ENCODE assay signal across 8 mouse cellular contexts in genomic region chr9:120739199-120739952, GRCm38 (mm10).
DNase-seq lines count a peak whose midpoint lies in the region; ATAC-seq lines count a peak whose summit lies in the region.

No protein-coding gene starts in this region.

- peak overlapping the region; percentile 90 for H3K27ac ChIP-seq in embryonic facial prominence, embryonic 14.5 days (replicated peaks; ENCODE audit: low read depth, low read length)
- peak overlapping the region; percentile 78 for H3K27ac ChIP-seq in heart, embryonic 12.5 days (ENCODE audit: poor library complexity, severe bottlenecking)
- H3K27ac ChIP-seq in kidney, embryonic 14.5 days (ENCODE audit: low read depth, low read length), result peak overlapping the region; percentile 72
- peak overlapping the region; percentile 91 for H3K27ac ChIP-seq in lung, embryonic 15.5 days

- H3K9ac ChIP-seq in embryonic facial prominence, embryonic 14.5 days (ENCODE audit: low read depth, low read length), result 0 out of 2 replicates have a peak overlapping the region, but pooled peaks have one; percentile 3
- no peak overlapping the region for H3K9ac ChIP-seq in heart, embryonic 12.5 days
- H3K9ac ChIP-seq in kidney, embryonic 14.5 days (ENCODE audit: low read depth, low read length), result peak overlapping the region; percentile 28; the same call in 1 of the 2 replicates
- no peak overlapping the region; the same call in 1 of the 2 replicates for H3K9ac ChIP-seq in lung, embryonic 15.5 days

- H3K27me3 ChIP-seq in embryonic facial prominence, embryonic 14.5 days (replicated peaks; ENCODE audit: control insufficient read depth, insufficient read depth, low read length), result no peaks in the 10 kb centered on the region
- H3K27me3 ChIP-seq in heart, embryonic 12.5 days (replicated peaks), result no peaks in the 10 kb centered on the region
- no peaks in the 10 kb centered on the region for H3K27me3 ChIP-seq in kidney, embryonic 14.5 days (ENCODE audit: control insufficient read depth, insufficient read depth, low read length)
- no peaks in the 10 kb centered on the region for H3K27me3 ChIP-seq in lung, embryonic 15.5 days

- H3K4me1 ChIP-seq in embryonic facial prominence, embryonic 14.5 days (ENCODE audit: control insufficient read depth, insufficient read depth, low read length), result peaks cover 40% of the 10 kb centered on the region
- H3K4me1 ChIP-seq in heart, embryonic 12.5 days (replicated peaks), result peaks cover 55% of the 10 kb centered on the region
- H3K4me1 ChIP-seq in kidney, embryonic 14.5 days (ENCODE audit: control insufficient read depth, insufficient read depth, low read length), result peaks cover 9% of the 10 kb centered on the region; the same call in 1 of the 2 replicates
- H3K4me1 ChIP-seq in lung, embryonic 15.5 days, result peaks cover 43% of the 10 kb centered on the region

- ATAC-seq in embryonic facial prominence, embryonic 14.5 days (ENCODE audit: low read depth), result peak; percentile 83
- ATAC-seq in heart, embryonic 12.5 days (ENCODE audit: insufficient number of reproducible peaks, low FRiP score), result peak; percentile 70
- ATAC-seq in kidney, embryonic 14.5 days (ENCODE audit: low FRiP score, low TSS enrichment), result peak; percentile 63; the same call in 1 of the 2 replicates
- ATAC-seq in lung, embryonic 15.5 days (ENCODE audit: borderline replicate concordance, extremely low read depth, low FRiP score, low TSS enrichment), result peak; percentile 70; the same call in 1 of the 2 replicates
- no peak for ATAC-seq in cerebellum, adult (ENCODE audit: insufficient number of reproducible peaks, low FRiP score, low TSS enrichment)

- 24% methylated on average over 14 of the region's 14 CpGs for WGBS in embryonic facial prominence, embryonic 14.5 days
- 34% methylated on average over 14 of the region's 14 CpGs for WGBS in heart, embryonic 12.5 days
- 52% methylated on average over 14 of the region's 14 CpGs for WGBS in kidney, embryonic 14.5 days
- 31% methylated on average over 14 of the region's 14 CpGs for WGBS in lung, embryonic 15.5 days

- no peaks in the 10 kb centered on the region for H3K36me3 ChIP-seq in embryonic facial prominence, embryonic 14.5 days (ENCODE audit: control insufficient read depth, insufficient read depth, low read length)
- no peaks in the 10 kb centered on the region for H3K36me3 ChIP-seq in heart, embryonic 12.5 days
- H3K36me3 ChIP-seq in kidney, embryonic 14.5 days (ENCODE audit: control insufficient read depth, insufficient read depth, low read length), result no peaks in the 10 kb centered on the region
- no peaks in the 10 kb centered on the region for H3K36me3 ChIP-seq in lung, embryonic 15.5 days

- H3K4me3 ChIP-seq in embryonic facial prominence, embryonic 14.5 days (ENCODE audit: low read depth, low read length), result no peak overlapping the region
- H3K4me3 ChIP-seq in heart, embryonic 12.5 days, result no peak overlapping the region
- H3K4me3 ChIP-seq in kidney, embryonic 14.5 days (ENCODE audit: low read length), result no peak overlapping the region
- H3K4me3 ChIP-seq in lung, embryonic 15.5 days, result no peak overlapping the region

- DNase-seq in cerebellum, adult 11-12 months, result peak; percentile 29
- no peak for DNase-seq in cerebellum, postnatal 36 days
- peak; percentile 92 for DNase-seq in embryonic facial prominence, embryonic 14.5 days (ENCODE audit: low spot score)
- DNase-seq in ovary, postnatal 14 days (ENCODE audit: low spot score), result peak; percentile 31

- peak overlapping the region; percentile 13; the same call in 1 of the 2 replicates for H3K4me2 ChIP-seq in embryonic facial prominence, embryonic 14.5 days (ENCODE audit: low read depth, low read length)
- peak overlapping the region; percentile 16; the same call in 1 of the 2 replicates for H3K4me2 ChIP-seq in heart, embryonic 12.5 days
- no peak overlapping the region for H3K4me2 ChIP-seq in kidney, embryonic 14.5 days (replicated peaks; ENCODE audit: low read depth, low read length)
- H3K4me2 ChIP-seq in lung, embryonic 15.5 days, result 0 out of 2 replicates have a peak overlapping the region, but pooled peaks have one; percentile 5

- no peaks in the 10 kb centered on the region for H3K9me3 ChIP-seq in embryonic facial prominence, embryonic 14.5 days (ENCODE audit: control insufficient read depth, low read length)
- H3K9me3 ChIP-seq in heart, embryonic 12.5 days (replicated peaks), result 0 out of 2 replicates have a peak, but pooled peaks cover 4% of the 10 kb centered on the region
- no peaks in the 10 kb centered on the region for H3K9me3 ChIP-seq in kidney, embryonic 14.5 days (ENCODE audit: control insufficient read depth, low read length)
- no peaks in the 10 kb centered on the region for H3K9me3 ChIP-seq in lung, embryonic 15.5 days

Comparison
In these comparisons a context has a peak if more than half of its experiments do, and no peak if none do; other contexts are left out.
1. DNase-seq: peak in cerebellum, adult 11-12 months (single experiment), embryonic facial prominence, embryonic 14.5 days (single experiment) and ovary, postnatal 14 days (single experiment); none in cerebellum, postnatal 36 days (0 of 2).
2. H3K9ac ChIP-seq: peak in embryonic facial prominence, embryonic 14.5 days (single experiment) and kidney, embryonic 14.5 days (single experiment); none in heart, embryonic 12.5 days (single experiment) and lung, embryonic 15.5 days (single experiment).
3. Peak in every context shown above with its lines, with median percentiles within 50 percentile points of each other: H3K27ac ChIP-seq.